Mouse (Mus musculus): Measurements from ENCODE around the gene Pced1b.
"Not testable (repeated sequence)": the region's sequence is repeated elsewhere in the genome, so short reads cannot be mapped to it uniquely, and the experiment has no call there.

Gene Pced1b

DNA sequence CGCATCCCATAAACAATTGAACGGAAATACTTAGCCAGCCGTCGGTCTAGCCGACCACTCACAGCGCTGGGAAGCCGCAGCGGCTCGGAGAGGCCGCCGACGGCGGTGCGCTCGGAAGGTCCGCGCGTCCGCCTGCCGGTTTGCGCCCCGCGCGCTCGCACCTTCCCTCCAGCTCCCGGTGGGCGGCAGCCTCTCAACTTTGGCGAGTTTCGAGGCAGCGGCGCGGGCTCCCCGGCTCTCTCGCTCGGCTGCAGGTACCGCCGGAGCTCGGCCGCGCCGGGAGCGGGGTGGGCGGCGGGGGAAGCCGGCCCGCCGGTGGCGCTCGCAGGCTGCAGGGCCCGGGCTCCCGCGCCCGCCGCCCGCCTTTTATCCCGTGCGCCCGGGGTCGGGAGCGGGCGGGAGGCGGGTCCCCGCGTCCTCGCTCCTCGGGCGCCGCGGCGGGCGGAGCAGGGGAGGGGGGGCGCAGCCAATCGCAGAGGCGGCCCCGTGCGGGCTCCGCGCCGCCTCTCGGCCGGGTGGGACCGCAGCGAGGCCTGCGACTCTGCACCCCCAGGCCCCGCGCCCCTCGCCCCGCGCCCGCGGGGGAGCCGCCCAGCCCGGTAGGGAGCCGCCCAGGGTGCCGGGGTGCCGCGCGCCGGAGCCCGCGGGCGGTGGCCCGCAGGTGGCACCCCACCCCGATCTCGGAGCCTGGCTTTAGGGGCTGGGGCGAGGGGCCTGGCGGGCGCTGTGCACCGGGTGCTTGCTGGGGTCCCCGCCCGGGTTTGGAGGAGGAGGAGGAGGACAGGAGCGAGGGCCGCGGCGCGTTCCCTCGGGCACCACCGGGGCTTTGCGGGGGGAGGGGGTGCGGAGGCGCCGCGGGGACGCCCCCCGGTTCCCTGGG lies at the start of gene Pced1b, which contains the start of gene Amigo2:
Pced1b (plus strand) TSS at position 197 of the 880 bp plus-strand sequence.
Amigo2 (minus strand) TSS at position 377 of the 880 bp plus-strand sequence.
- DNase-seq (ENCODE audit: low read depth, low spot score), result peak; percentile 15

DNA sequence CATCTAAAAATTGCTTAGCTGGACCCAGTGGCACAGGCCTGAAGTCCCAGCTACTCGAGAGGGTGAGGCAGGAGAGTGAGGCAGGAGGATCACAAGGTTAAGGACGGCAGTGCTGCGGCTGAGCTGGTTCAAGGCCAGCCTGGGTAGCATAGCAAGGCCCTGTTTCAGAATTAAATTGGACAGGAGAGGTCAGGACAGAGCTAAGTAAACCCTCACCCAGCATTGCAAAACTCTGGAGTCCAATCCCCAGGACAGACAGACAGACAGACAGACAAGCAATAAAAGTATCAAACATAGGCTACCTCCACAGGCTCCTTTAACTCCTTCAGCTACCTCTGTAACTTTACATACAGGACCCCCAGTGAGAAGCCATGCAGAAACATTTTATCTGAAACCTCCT lies 42.0 kb upstream of the Pced1b start:
- DNase-seq (ENCODE audit: low read depth, low spot score), result no peak

DNA sequence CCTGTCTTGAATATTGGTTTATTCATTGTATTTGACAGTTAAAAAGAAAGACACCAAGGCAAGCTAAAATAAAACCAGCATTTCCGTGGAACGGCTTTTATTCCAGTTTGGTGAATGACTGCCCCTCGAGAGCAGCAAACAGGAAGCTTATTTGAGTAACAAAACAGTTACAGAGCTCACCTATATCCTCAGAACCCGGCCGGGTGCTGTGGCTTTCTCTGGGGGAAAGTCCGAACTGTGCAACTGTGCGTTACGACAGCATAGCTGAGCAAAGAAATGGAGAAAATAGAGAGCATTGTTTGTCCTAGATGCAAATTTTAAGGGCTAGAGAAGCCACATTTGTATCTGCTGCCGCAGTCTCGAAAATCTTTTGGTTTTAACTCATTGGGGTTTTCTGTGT lies 41.1 kb upstream of the Pced1b start:
- DNase-seq (ENCODE audit: low read depth, low spot score), result no peak

DNA sequence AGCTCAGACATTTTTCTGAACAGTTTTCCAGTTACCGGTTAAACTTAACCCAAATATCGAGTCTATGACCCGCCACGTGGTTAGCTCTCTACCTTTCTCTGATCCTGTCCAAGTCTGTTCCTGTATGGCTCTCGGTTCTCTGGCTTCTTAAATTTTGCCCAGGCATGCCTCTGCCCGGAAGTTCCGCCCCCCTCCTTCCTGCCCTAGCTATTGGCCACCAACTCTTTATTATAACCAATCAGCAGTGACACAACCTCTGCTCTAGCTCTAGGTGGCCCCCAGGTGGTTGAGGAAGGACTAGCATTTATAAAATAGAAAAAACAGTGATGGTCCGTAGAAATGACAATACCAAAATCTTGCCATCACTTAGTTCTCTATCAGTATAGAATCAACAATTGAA lies 40.4 kb upstream of the Pced1b start:
- peak; percentile 35 for DNase-seq (ENCODE audit: low read depth, low spot score)

DNA sequence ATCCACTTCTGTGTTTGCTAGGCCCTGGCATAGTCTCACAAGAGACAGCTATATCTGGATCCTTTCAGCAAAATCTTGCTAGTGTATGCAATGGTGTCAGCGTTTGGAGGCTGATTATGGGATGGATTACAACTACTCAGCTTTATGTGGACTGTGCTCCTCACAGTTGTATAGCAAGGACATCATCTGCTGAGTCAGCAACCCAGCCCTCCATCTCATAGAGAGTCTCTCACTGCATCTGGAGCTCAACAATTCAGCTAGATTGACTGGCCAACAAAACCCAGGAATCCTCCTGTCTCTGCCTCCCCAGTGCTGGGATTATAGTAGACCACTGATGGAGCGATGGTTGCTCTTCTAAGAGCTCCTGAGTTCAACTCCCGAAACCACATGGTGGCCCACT lies 37.2 kb upstream of the Pced1b start:
- not testable (repeated sequence) for DNase-seq (ENCODE audit: low read depth, low spot score)

DNA sequence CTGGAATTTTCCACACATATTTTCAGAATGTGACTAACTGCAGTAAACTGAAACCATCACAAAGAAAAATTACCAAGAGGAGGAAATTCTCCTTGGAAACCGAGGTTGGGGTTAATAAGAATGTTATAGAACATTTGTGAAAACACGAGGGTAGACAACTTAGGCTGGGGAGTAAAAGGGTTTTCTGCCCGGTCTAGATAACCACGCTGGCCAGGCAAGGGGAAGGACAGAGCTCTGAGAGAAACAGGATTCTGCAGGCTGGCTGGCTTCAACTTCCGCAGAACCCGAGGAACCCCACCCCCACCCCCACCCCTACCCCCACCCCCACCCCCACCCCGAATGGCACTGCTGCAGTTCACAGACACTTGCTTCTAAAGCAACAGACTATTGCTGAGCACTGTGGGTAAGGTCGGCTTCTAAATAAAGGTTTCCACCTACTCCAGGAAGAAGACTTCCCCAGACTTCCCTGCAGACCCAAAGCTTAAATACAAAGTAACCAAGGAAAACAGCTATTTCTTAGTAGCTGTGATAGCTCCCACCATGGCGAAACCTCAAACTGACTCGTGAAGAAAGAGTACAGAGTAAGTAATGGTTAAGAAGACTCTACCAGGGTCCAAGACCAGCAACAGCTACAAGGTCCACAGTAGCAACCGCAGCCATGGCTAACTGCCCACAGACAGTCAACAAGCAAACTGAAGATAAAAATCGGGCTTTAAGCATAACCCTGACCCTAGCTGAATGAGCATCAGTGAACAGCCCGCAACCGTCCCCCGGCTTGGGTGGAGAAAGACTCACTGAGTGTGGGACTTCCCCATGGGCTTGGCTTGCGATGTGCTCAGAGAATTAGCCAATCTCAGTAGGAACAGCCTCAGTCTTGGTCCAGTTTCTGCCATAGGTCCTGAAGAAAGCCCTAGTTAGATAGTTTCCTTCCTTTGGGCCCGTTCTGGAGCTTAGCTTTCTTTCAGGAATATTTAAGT lies 34.1 kb upstream of the Pced1b start:
- no peak for DNase-seq (ENCODE audit: low read depth, low spot score)

GRCm38 (mm10) chr15:97216843-97217242 lies 30.1 kb upstream of the Pced1b start:
- DNase-seq (ENCODE audit: low read depth, low spot score), result no peak

GRCm38 (mm10) chr15:97223431-97223830 lies 23.5 kb upstream of the Pced1b start:
- no peak for DNase-seq (ENCODE audit: low read depth, low spot score)

DNA sequence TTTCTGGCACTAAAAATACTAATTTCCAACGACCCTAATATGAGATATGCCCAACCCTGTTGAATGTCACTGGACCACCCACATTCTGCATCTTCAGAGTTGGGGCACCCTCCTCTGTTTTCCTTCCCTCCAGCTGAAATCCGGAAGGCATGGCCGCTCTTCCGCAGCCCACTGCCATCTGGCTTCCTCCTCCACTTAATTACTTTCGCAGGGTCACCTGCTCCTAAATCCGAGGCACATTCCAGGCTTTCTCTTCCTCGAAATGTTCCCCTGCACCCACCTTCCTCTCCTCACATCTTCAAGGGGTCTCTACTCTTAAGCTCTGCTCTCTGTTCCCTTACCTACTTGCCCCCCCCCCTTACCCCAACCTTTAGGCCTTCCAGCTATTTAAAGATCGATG lies 22.9 kb upstream of the Pced1b start:
- no peak for DNase-seq (ENCODE audit: low read depth, low spot score)

DNA sequence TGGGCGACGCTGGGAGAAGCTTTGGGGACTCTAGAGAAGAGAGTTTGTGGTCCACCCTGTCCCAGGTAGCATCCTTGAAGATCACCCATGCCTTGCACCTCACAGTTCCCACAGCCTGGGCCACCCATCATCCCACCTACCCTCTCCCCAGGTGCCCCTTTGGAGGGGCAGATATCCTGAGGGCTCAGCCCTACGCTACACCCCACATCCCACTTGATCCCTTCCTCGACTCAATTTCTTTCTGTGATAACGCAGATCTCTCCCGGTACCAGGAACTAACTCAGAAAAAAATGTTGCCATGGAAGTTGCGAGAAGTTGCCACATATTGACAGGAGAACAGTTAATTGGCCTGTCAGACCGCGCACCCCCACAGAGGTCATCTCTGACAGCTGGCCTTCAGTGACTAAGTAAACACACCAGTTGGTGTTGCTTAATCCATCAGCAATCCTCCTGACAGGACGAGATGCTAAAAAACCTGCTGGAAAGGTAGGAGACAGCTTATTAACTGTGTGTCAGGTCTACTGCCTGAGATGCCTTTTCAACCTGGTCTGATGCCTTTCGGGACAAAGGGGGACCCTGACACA lies 17.3 kb upstream of the Pced1b start:
- DNase-seq (ENCODE audit: low read depth, low spot score), result no peak

DNA sequence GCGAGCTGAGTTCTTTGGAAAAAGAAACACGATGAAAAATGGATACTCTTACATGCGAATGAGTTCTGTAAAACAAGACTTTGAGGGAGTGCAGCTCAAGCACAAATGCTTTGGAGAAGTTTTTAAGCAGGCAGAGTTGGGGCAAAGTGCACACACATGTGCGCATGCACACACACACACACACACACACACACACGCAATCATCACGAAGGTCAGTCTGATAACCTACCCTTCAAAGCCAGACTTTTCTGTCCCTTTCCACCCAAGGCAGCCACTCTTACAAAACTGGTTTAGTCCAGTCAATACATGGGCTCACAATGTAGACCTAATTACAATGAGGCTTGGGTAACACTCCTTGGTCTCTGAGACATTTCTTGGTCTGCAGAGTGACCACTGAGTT lies 12.8 kb upstream of the Pced1b start:
- no peak for DNase-seq (ENCODE audit: low read depth, low spot score)

- peak; percentile 77 for DNase-seq (ENCODE audit: low read depth, low spot score)
Measured at GRCm38 (mm10) chr15:97235183-97235582, 11.7 kb upstream of the Pced1b start.

GRCm38 (mm10) chr15:97236943-97237342 lies 10.0 kb upstream of the Pced1b start:
- peak; percentile 53 for DNase-seq (ENCODE audit: low read depth, low spot score)

- no peak for DNase-seq (ENCODE audit: low read depth, low spot score)
Measured at GRCm38 (mm10) chr15:97245392-97245791, 1.5 kb upstream of the Pced1b start.

GRCm38 (mm10) chr15:97246256-97246655 lies 651 bp upstream of the Pced1b start:
- DNase-seq (ENCODE audit: low read depth, low spot score), result no peak

DNA sequence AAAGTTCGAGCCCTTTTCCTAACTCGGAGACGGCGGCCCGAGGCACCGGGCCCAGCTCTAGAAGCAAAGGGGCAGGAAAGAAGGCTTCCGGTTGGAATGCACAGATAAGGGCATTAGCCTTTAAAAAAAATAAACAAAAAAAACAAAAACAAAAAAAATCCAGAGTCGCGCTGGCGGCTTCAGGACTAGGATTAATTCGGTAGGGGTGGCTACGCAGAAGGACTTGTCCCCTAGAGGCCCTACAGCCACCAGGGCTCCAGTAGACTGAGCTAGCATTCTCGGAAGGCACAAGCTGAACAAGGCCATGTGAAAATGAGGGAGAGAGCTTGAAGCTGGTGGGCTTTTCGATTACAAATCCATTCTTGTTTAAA lies 869 bp downstream of the Pced1b start:
- DNase-seq (ENCODE audit: low read depth, low spot score), result peak; percentile 29

DNA sequence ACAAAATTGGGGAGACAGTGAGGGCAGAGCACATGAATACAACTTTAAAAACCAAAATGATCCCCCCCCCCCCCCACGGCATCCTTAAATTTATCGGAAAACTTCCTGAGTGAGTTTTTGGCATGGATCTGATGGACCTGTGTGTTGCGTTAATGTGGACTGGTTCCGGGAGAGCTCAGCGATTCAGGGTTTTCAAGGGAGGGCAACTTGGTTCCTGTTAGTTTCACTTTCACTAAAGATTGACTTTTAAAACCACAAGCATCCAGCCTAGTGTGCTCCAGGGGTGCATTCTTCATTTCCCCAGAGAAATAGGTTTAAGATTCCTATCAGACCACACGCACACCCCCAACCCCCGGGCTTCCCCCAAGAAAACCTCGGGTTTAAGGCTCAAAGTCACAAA lies 1.4 kb downstream of the Pced1b start:
- DNase-seq (ENCODE audit: low read depth, low spot score), result no peak

DNA sequence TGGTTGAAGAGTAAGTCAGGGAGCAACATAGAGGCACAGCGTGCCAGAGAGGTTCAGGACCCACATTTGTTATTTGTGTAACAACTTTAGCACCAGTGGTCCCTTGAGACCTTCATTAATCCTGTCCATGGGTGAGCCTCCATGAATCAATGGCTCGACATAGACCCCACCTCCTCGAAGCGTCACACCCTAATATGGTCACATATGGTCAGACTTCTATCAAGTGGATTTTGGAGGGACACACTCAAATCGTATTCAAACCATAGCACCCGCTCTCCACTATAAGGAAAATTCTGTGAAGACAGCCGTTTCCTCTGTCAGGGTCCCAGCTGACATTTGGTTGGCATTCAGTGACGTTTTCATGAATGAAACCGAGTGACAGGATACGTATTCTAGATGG lies 2.4 kb downstream of the Pced1b start:
- no peak for DNase-seq (ENCODE audit: low read depth, low spot score)

DNA sequence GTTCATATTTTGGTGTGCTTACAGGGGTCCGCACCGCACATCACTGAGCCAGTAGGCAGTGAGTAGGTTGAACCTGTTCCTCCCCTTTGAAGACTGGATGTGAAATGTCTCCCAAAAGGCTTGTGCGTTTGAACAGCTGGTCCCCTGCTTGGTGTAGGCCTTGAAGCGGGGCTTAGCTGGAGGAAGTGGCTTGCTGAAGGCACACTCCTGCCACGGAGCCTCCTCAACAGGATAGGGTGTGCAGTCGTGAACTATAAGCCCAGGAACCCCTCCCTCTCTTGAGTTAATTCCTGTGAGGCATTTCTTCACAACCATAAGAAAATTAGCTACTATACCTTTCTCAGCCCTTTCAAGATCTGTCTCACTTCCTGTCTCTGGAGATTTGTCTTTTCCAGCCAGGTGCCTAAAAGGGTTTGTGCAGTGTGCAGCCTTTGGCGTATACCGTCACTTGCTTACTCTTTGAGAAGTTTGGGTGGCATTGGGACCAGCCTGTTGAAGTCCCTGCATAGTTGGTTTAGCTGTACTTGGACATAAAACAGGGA lies 5.7 kb downstream of the Pced1b start:
- DNase-seq (ENCODE audit: low read depth, low spot score), result no peak

DNA sequence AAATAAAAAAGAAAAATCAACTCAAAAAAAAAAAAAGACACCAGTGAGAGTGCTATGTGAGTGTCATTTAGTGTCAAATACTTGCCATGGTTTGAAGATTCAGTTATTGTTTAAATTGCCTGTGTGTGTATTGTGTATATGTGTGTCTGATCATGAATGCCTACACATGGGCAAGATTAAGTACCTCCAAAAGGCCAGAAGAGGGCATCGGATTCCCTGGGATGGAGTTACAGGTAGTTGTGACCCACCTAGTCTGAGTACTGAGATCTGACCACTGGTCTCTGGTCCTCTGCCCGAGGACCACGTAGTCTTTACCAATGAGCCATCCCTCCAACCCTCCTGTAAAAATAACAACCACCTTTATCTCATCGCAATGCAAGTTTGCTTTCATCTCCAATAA lies 7.5 kb downstream of the Pced1b start:
- peak; percentile 66 for DNase-seq (ENCODE audit: low read depth, low spot score)

- DNase-seq (ENCODE audit: low read depth, low spot score), result peak; percentile 84
Measured at GRCm38 (mm10) chr15:97255800-97256199, 8.9 kb downstream of the Pced1b start.

GRCm38 (mm10) chr15:97256411-97256810 lies 9.5 kb downstream of the Pced1b start:
- no peak for DNase-seq (ENCODE audit: low read depth, low spot score)
